Mouse (Mus musculus) hindbrain, embryonic 14.5 days (tissue): Measurements from ENCODE around the gene C730034F03Rik. TPM values are rescaled to one million over a fixed set of nuclear protein-coding genes. Genes with fewer than 3 reads are reported as not detected.

Experiments
- ATAC-seq: fragments of 200-750 bp; cut with Nextera tagmentation; 2 replicates; pipeline ENCODE4 v1.8.0; 2017; ENCODE audit warnings: moderate number of reproducible peaks, mild to moderate bottlenecking, moderate TSS enrichment, moderate library complexity; ENCODE audit not compliant: low FRiP score
- DNase-seq: peaks from one replicate; pipeline ENCODE4 v3.0.0-alpha.2; 2015; ENCODE audit warnings: low spot score
- H3K27ac ChIP-seq: fragments of 300-500 bp; sonication (generic); 2 replicates; pipeline ENCODE4 v1.5.1; 2014; ENCODE audit warnings: mild to moderate bottlenecking, moderate library complexity
- H3K27me3 ChIP-seq: fragments of 300-500 bp; sonication (generic); 2 replicates; pipeline ENCODE4 v1.6.1; 2014; ENCODE audit warnings: mild to moderate bottlenecking, low read length, mixed read lengths; ENCODE audit not compliant: control insufficient read depth, insufficient read depth
- H3K36me3 ChIP-seq: fragments of 300-500 bp; sonication (generic); replicated peaks from 2 replicates; pipeline ENCODE4 v1.6.1; 2014; ENCODE audit not compliant: control insufficient read depth, insufficient read depth
- H3K4me1 ChIP-seq: fragments of 300-500 bp; sonication (generic); replicated peaks from 2 replicates; pipeline ENCODE4 v1.6.1; 2014; ENCODE audit warnings: antibody characterized with exemption, low read length, mixed read lengths; ENCODE audit not compliant: control insufficient read depth, insufficient read depth
- H3K4me2 ChIP-seq: fragments of 300-500 bp; sonication (generic); replicated peaks from 2 replicates; pipeline ENCODE4 v1.6.1; 2014; ENCODE audit warnings: mild to moderate bottlenecking, moderate library complexity
- H3K4me3 ChIP-seq: fragments of 300-500 bp; sonication (generic); replicated peaks from 2 replicates; pipeline ENCODE4 v1.5.1; 2014; ENCODE audit warnings: mild to moderate bottlenecking, low read length
- H3K9ac ChIP-seq: fragments of 300-500 bp; sonication (generic); 2 replicates; pipeline ENCODE4 v1.6.1; 2014
- H3K9me3 ChIP-seq: fragments of 300-500 bp; sonication (generic); 2 replicates; pipeline ENCODE4 v1.6.1; 2016; ENCODE audit warnings: low read length; ENCODE audit not compliant: control insufficient read depth
- WGBS: fragments of 180-500 bp; shearing (Covaris S2); extraction: QIAGEN DNeasy Blood & Tissue Kit; methylation state at CpG from one replicate; pipeline ENCODE4 v1.1.7; 2014; 5-methylcytosine and 5-hydroxymethylcytosine counted together
- polyA plus RNA-seq: library from polyadenylated mRNA; unstranded; fragments of >200 nt; fragmentation: Nextera tagmentation; extraction: Ambion mirVana; gene quantifications from 2 replicates; pipeline ENCODE4 v1.2.1, GENCODE M21; 2014

Gene C730034F03Rik
- polyA plus RNA-seq, 1 experiment from 2014 or later = 3.2 TPM

DNA sequence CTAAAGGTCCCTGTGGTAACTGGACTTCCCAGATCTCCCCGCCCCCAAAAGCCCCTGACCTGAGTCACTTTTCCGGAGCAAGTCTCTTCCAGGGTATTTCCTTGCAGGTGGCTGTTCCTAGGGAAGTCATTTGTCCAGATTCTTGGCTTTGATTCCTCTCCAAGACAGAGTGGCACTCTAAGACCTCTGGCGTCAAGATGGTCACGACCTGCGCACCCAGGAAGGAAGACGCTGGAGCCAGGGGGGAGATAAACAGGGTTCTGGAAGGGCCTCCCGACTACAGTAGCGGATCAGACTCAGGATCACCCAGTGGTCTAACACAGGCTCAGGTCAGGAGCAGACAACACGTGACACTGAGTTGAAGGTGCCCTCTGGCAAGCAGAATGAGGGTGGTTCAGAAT lies 47.7 kb downstream of the C730034F03Rik start, which contains the start of gene Arsa:
Gene Arsa (minus strand): TSS at position 335 of the 401 bp plus-strand sequence.
- Histone ChIP-seq H3K27ac (peak within 1 kb of the TSS; percentile 83), H3K27me3 (no peaks in the 10 kb centered on the region), H3K9ac (peak within 1 kb of the TSS; percentile 61), H3K4me3 (peak within 1 kb of the TSS; percentile 62), H3K36me3 (no peaks in the 10 kb centered on the region), H3K4me2 (peak within 1 kb of the TSS; percentile 81), H3K4me1 (peaks cover 21% of the 10 kb centered on the region), H3K9me3 (no peaks in the 10 kb centered on the region)
- ATAC-seq (no peak), DNase-seq (no peak)
- 34% methylated on average over 9 of the region's 9 CpGs for WGBS

DNA sequence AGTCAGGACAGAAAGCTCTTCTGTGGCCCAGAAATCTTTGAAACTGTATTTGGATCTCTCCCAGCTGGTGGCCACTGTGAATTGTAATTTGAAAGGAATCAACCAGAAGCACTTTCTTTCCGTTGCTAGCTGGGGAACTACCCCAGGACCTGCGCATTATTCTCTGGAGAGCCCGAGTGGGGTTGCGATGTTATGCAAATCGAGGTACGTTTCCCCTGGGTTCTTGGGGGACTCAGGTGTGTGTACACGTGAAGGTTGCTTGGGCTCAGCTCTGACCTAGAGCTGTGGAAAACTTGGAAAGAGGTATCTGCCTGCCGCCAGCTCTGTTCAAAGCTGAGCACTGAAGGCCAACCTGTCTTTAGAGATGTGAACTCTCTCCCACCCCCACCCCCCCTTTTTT lies 48.4 kb downstream of the C730034F03Rik start:
- no peak overlapping the region for H3K4me2 ChIP-seq

DNA sequence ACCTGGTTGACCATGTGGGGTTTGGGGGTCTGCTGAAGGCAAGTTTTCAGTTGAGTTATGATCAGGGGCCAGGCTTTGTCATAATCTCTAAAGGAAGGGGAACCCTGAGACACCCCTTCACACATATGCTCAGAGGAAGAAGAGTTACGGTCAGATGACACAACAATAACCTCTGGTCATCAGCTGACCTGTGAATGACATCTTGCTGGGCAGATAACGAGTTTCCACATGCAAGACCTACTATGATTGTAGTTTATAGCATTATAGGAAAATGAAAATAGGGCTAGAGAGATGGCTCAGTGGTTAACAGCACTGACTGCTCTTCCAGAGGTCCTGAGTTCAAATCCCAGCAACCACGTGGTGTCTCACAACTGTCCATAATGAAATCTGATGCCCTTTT lies 49.2 kb downstream of the C730034F03Rik start:
- no peak overlapping the region for H3K27ac ChIP-seq
- H3K27me3 ChIP-seq = no peaks in the 10 kb centered on the region
- no peak overlapping the region for H3K4me2 ChIP-seq
- DNase-seq (no peak), ATAC-seq (no peak)
- no peak overlapping the region for H3K9ac ChIP-seq
- no peaks in the 10 kb centered on the region for H3K9me3 ChIP-seq
- H3K36me3 ChIP-seq = no peaks in the 10 kb centered on the region
- H3K4me1 ChIP-seq = peaks cover 21% of the 10 kb centered on the region
- 87% methylated on average over 3 of the region's 3 CpGs for WGBS
- no peak overlapping the region for H3K4me3 ChIP-seq

More for the DNA sequence above, 48.4 kb downstream of the C730034F03Rik start:
- no peaks in the 10 kb centered on the region for H3K9me3 ChIP-seq
- no peak overlapping the region for H3K27ac ChIP-seq
- no peak overlapping the region for H3K9ac ChIP-seq
- H3K27me3 ChIP-seq = no peaks in the 10 kb centered on the region
- peaks cover 21% of the 10 kb centered on the region for H3K4me1 ChIP-seq
- WGBS = 39% methylated on average over 8 of the region's 8 CpGs
- no peak overlapping the region for H3K4me3 ChIP-seq
- H3K36me3 ChIP-seq = no peaks in the 10 kb centered on the region
- no peak for ATAC-seq
- no peak for DNase-seq

Other genes starting within 250 kb of the C730034F03Rik start
- gene Plxnb2, start 248.8 kb upstream of the C730034F03Rik start, polyA plus RNA-seq = 99.2 and 101 TPM in 2 replicates
- gene Dennd6b, start 233.1 kb upstream of the C730034F03Rik start, polyA plus RNA-seq = 71.4 and 71.6 TPM in 2 replicates
- 78.2 and 84.0 TPM in 2 replicates for gene Ppp6r2, start 218.0 kb upstream of the C730034F03Rik start, polyA plus RNA-seq
- 99.8 and 105 TPM in 2 replicates for gene Sbf1, start 114.3 kb upstream of the C730034F03Rik start, polyA plus RNA-seq
- not detected in 2 replicates for gene Adm2, start 106.9 kb upstream of the C730034F03Rik start, polyA plus RNA-seq
- not detected in 2 replicates for gene Miox, start 95.2 kb upstream of the C730034F03Rik start, polyA plus RNA-seq
- 24.2 and 24.6 TPM in 2 replicates for gene Lmf2, start 73.9 kb upstream of the C730034F03Rik start, polyA plus RNA-seq
- gene Ncaph2, start 73.9 kb upstream of the C730034F03Rik start, polyA plus RNA-seq = 94.7 and 112 TPM in 2 replicates
- 19.5 and 20.5 TPM in 2 replicates for gene Sco2, start 55.7 kb upstream of the C730034F03Rik start, polyA plus RNA-seq
- gene Tymp, start 52.5 kb upstream of the C730034F03Rik start, polyA plus RNA-seq = 2.2 and 3.0 TPM in 2 replicates
- 1.3 and 5.5 TPM in 2 replicates for gene Odf3b, start 50.3 kb upstream of the C730034F03Rik start, polyA plus RNA-seq
- 0.07 TPM in 1 of 2 replicates, not detected in the other for gene Klhdc7b, start 44.7 kb upstream of the C730034F03Rik start, polyA plus RNA-seq
- not detected in 2 replicates for gene Syce3, start 19.1 kb upstream of the C730034F03Rik start, polyA plus RNA-seq
- gene Cpt1b, start 3.7 kb upstream of the C730034F03Rik start, polyA plus RNA-seq = 1.2 TPM in 2 replicates
- not detected in 2 replicates for gene Gm44502, start 107 bp downstream of the C730034F03Rik start, polyA plus RNA-seq
- gene Chkb, start 319 bp downstream of the C730034F03Rik start, polyA plus RNA-seq = 71.2 and 76.3 TPM in 2 replicates
- 62.8 and 66.3 TPM in 2 replicates for gene Mapk8ip2, start 24.3 kb downstream of the C730034F03Rik start, polyA plus RNA-seq
- gene Arsa, start 47.8 kb downstream of the C730034F03Rik start, polyA plus RNA-seq = 20.7 and 22.3 TPM in 2 replicates
- 8.6 and 9.6 TPM in 2 replicates for gene Shank3, start 70.0 kb downstream of the C730034F03Rik start, polyA plus RNA-seq
- gene Acr, start 138.7 kb downstream of the C730034F03Rik start, polyA plus RNA-seq = 1.0 and 1.8 TPM in 2 replicates
- 79.0 and 85.9 TPM in 2 replicates for gene Rabl2, start 162.3 kb downstream of the C730034F03Rik start, polyA plus RNA-seq